Mouse (Mus musculus) kidney, embryonic 15.5 days (tissue): ENCODE measurements at regions not wholly inside any gene's neighbourhood (a gene's known extent, or its start where the extent isn't known, plus 50 kb on each side); places are given as distances from the start of the nearest gene placed in this dataset.

Experiments
- ATAC-seq: fragments of 200-750 bp; cut with Nextera tagmentation; replicated peaks from 2 replicates; pipeline ENCODE4 v1.8.0; 2017; ENCODE audit warnings: moderate TSS enrichment; ENCODE audit not compliant: low FRiP score
- H3K27ac ChIP-seq: fragments of 300-500 bp; sonication (generic); 2 replicates; pipeline ENCODE4 v1.5.1; 2015; ENCODE audit warnings: mild to moderate bottlenecking, inconsistent platforms
- H3K27me3 ChIP-seq: fragments of 300-500 bp; sonication (generic); 2 replicates; pipeline ENCODE4 v1.6.1; 2015; ENCODE audit warnings: inconsistent platforms
- H3K36me3 ChIP-seq: fragments of 300-500 bp; sonication (generic); 2 replicates; pipeline ENCODE4 v1.6.1; 2015; ENCODE audit warnings: inconsistent platforms
- H3K4me1 ChIP-seq: fragments of 300-500 bp; sonication (generic); 2 replicates; pipeline ENCODE4 v1.6.1; 2015; ENCODE audit warnings: inconsistent platforms
- H3K4me2 ChIP-seq: fragments of 300-500 bp; sonication (generic); 2 replicates; pipeline ENCODE4 v1.6.1; 2015; ENCODE audit warnings: moderate library complexity, mild to moderate bottlenecking, inconsistent platforms
- H3K4me3 ChIP-seq: fragments of 300-500 bp; sonication (generic); replicated peaks from 2 replicates; pipeline ENCODE4 v1.5.1; 2015; ENCODE audit warnings: mild to moderate bottlenecking, inconsistent platforms
- H3K9ac ChIP-seq: fragments of 300-500 bp; sonication (generic); 2 replicates; pipeline ENCODE4 v1.6.1; 2015; ENCODE audit warnings: mild to moderate bottlenecking, inconsistent platforms
- H3K9me3 ChIP-seq: fragments of 300-500 bp; sonication (generic); replicated peaks from 2 replicates; pipeline ENCODE4 v1.6.1; 2016; ENCODE audit warnings: inconsistent platforms
- WGBS: fragments of 180-500 bp; shearing (Covaris S2); methylation state at CpG from one replicate; pipeline ENCODE4 v1.1.7; 2015; ENCODE audit warnings: mixed read lengths; 5-methylcytosine and 5-hydroxymethylcytosine counted together

DNA sequence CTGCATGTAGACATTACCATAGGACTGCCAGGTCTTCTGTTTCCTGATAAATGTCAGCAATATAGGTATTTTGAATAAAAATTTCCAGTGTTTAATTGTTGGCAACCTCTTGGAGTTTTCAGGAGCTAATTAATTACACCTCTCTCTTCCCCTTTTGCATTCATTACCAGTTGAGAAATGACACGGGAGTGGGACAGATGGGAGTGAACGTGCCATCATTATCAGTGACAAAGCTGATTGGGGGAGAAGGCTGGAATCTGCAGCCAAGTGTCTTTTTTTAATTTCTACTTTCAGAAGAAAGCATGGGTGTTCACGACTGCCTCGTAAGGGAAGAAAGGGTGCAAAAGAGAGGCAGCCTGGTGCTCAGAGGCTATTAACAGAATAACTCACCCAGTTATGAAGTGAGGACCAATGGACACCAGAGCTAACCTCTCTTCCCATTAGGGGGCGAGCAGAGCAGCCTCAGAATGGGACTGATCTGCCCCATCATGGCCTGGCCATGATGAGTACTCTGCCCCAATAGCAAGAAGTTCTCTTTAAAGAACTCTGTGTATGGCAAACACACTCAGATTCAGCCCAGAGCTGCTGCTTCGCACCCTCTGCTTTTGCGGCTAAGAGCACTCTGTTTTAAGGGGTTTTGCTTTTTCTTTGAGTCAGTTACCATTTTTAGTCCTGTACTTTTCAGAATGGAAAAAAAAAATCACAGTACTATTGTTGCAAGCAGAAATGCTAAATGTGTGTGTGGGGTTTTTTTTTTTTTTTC lies 55.1 kb upstream of the Spdl1 start:
- no peaks in the 10 kb centered on the region for H3K4me1 ChIP-seq
- no peak overlapping the region for H3K4me2 ChIP-seq
- H3K27ac ChIP-seq: no peak overlapping the region
- no peaks in the 10 kb centered on the region for H3K36me3 ChIP-seq
- no peaks in the 10 kb centered on the region for H3K27me3 ChIP-seq
- H3K9ac ChIP-seq: no peak overlapping the region
- H3K9me3 ChIP-seq: no peaks in the 10 kb centered on the region
- no peak overlapping the region for H3K4me3 ChIP-seq
- 86% methylated on average over 7 of the region's 7 CpGs for WGBS
- ATAC-seq: no peak

DNA sequence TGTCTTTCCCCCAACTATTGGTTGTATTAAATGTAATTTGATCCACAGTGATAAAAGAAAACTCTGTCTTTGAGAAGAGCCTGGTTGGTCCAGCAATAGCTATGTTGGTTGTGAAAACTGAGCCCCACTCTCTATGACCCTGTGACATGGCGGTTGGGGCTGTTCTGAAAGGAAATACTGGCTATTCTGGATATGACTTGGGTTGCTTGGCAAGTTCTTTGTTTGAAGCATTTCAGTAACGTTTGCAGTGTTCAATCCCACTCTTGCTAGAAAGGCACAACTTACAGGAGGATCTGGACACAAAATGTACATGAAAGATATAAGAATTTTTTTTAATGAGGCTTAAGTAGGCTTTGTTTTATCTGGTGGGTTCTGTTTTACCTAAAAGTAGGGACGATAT lies 54.1 kb upstream of the Spdl1 start:
- Histone ChIP-seq H3K27ac (no peak overlapping the region), H3K4me3 (no peak overlapping the region), H3K27me3 (no peaks in the 10 kb centered on the region), H3K9ac (no peak overlapping the region), H3K4me2 (no peak overlapping the region), H3K4me1 (no peaks in the 10 kb centered on the region), H3K36me3 (no peaks in the 10 kb centered on the region), H3K9me3 (no peaks in the 10 kb centered on the region)
- WGBS: 70% methylated on average over 3 of the region's 3 CpGs
- no peak for ATAC-seq
